Mouse (Mus musculus) neural tube, embryonic 10.5 days (tissue): ENCODE data around the gene Dync1li1.

ENCODE experiments used
- DNase-seq: peaks from one replicate; pipeline ENCODE4 v3.0.0-alpha.2; 2017; ENCODE audit warnings: low spot score; ENCODE audit errors: extremely low spot score

Dync1li1 gene

GRCm38 (mm10) chr9:114760353-114760752 is 71.8 kb downstream of the Dync1li1 start:
- no peak for DNase-seq

- DNase-seq = no peak
Measured at GRCm38 (mm10) chr9:114761848-114762247, 73.3 kb downstream of the Dync1li1 start.

GRCm38 (mm10) chr9:114763341-114763740 is 74.8 kb downstream of the Dync1li1 start:
- DNase-seq = peak; percentile 39

GRCm38 (mm10) chr9:114767030-114767429 is 78.4 kb downstream of the Dync1li1 start:
- no peak for DNase-seq

GRCm38 (mm10) chr9:114767507-114767906 is 78.9 kb downstream of the Dync1li1 start:
- no peak for DNase-seq

- no peak for DNase-seq
Measured at GRCm38 (mm10) chr9:114768066-114768465, 79.5 kb downstream of the Dync1li1 start.

GRCm38 (mm10) chr9:114770224-114770623 is 81.6 kb downstream of the Dync1li1 start:
- no peak for DNase-seq

- DNase-seq = no peak
Measured at GRCm38 (mm10) chr9:114771565-114771964, 83.0 kb downstream of the Dync1li1 start.
